Mouse (Mus musculus) heart, embryonic 13.5 days (tissue): ENCODE measurements at regions not wholly inside any gene's neighbourhood (a gene's known extent, or its start where the extent isn't known, plus 50 kb on each side); places are given as distances from the start of the nearest gene placed in this dataset.
A peak's percentile ranks its signal among the peaks of the same experiment; 100 is the strongest.
"Not testable (repeated sequence)": the region's sequence is repeated elsewhere in the genome, so short reads cannot be mapped to it uniquely, and the experiment has no call there.

ENCODE experiments used
- ATAC-seq: fragments of 200-750 bp; cut with Nextera tagmentation; 2 replicates; pipeline ENCODE4 v1.8.0; 2017; ENCODE audit warnings: moderate TSS enrichment; ENCODE audit not compliant: insufficient number of reproducible peaks, low FRiP score, low TSS enrichment; ENCODE audit errors: extremely low read depth
- H3K27ac ChIP-seq: fragments of 300-500 bp; sonication (generic); replicated peaks from 2 replicates; pipeline ENCODE4 v1.5.1; 2015; ENCODE audit warnings: moderate library complexity, mild to moderate bottlenecking, inconsistent platforms
- H3K27me3 ChIP-seq: fragments of 300-500 bp; sonication (generic); replicated peaks from 2 replicates; pipeline ENCODE4 v1.6.1; 2015; ENCODE audit warnings: mild to moderate bottlenecking, inconsistent platforms
- H3K36me3 ChIP-seq: fragments of 300-500 bp; sonication (generic); 2 replicates; pipeline ENCODE4 v1.6.1; 2015; ENCODE audit warnings: mild to moderate bottlenecking, inconsistent platforms
- H3K4me1 ChIP-seq: fragments of 300-500 bp; sonication (generic); 2 replicates; pipeline ENCODE4 v1.6.1; 2015; ENCODE audit warnings: inconsistent platforms
- H3K4me2 ChIP-seq: fragments of 300-500 bp; sonication (generic); 2 replicates; pipeline ENCODE4 v1.6.1; 2015; ENCODE audit warnings: inconsistent platforms, mild to moderate bottlenecking, moderate library complexity
- H3K4me3 ChIP-seq: fragments of 300-500 bp; sonication (generic); 2 replicates; pipeline ENCODE4 v1.5.1; 2015; ENCODE audit warnings: moderate library complexity, mild to moderate bottlenecking, inconsistent platforms
- H3K9ac ChIP-seq: fragments of 300-500 bp; sonication (generic); 2 replicates; pipeline ENCODE4 v1.6.1; 2015; ENCODE audit warnings: inconsistent platforms, mild to moderate bottlenecking, moderate library complexity
- H3K9me3 ChIP-seq: fragments of 300-500 bp; sonication (generic); 2 replicates; pipeline ENCODE4 v1.6.1; 2016; ENCODE audit warnings: inconsistent platforms
- WGBS: fragments of 180-500 bp; shearing (Covaris S2); methylation state at CpG from one replicate; pipeline ENCODE4 v1.1.7; 2015; ENCODE audit warnings: mixed read lengths; 5-methylcytosine and 5-hydroxymethylcytosine counted together

DNA sequence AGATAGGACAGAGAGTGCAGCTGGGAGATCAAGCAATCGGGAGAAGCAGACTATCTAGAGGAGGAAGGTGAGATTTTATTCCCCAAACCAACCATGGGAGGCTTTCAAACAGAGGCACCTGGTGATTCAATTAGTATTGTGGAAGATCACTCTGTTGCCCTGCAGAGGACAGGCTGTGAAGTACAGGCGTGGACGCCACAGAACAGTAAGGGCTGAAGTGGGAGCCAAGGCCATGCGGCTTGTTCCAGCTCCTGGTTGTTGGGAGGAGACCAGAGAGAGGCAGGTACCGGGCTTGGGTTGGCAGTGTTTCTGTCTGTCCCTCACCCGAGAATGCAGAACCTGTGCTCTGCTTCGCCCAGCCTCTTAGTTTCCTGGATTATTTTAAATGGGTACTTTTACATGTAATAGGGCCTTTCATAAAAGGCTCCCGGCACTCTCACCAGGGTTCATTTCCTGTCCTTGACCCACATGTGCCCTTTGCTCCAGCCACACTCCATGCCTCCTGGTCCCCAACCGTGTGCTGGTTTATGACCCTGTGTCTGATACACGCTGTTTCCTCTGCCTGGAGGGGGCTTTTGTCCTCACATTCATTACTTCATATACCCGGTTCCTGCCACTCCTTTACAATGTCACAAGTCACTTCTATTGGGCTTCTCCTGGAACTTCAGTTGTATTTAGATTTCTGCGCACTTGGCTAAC, 58.3 kb downstream of the Vcpkmt start:
- Histone ChIP-seq H3K4me1 (peaks cover 6% of the 10 kb centered on the region; the same call in 1 of the 2 replicates), H3K4me2 (no peak overlapping the region), H3K9me3 (no peaks in the 10 kb centered on the region), H3K27me3 (no peaks in the 10 kb centered on the region), H3K4me3 (no peak overlapping the region), H3K27ac (peak overlapping the region; percentile 2; the same call in 1 of the 2 replicates), H3K36me3 (no peaks in the 10 kb centered on the region), H3K9ac (no peak overlapping the region)
- ATAC-seq, result no peak
- 67% methylated on average over 12 of the region's 12 CpGs for WGBS

- H3K9me3 ChIP-seq, result no peaks in the 10 kb centered on the region
- H3K4me2 ChIP-seq, result no peak overlapping the region
- H3K4me1 ChIP-seq, result peaks cover 22% of the 10 kb centered on the region
- ATAC-seq, result no peak
- no peaks in the 10 kb centered on the region for H3K27me3 ChIP-seq
- H3K9ac ChIP-seq, result no peak overlapping the region
- no peak overlapping the region for H3K27ac ChIP-seq
- no peak overlapping the region for H3K4me3 ChIP-seq
- 90% methylated on average over 2 of the region's 2 CpGs for WGBS
- no peaks in the 10 kb centered on the region for H3K36me3 ChIP-seq
Observed at GRCm38 (mm10) chr12:69519869-69520268, 63.0 kb downstream of the Vcpkmt start.

DNA sequence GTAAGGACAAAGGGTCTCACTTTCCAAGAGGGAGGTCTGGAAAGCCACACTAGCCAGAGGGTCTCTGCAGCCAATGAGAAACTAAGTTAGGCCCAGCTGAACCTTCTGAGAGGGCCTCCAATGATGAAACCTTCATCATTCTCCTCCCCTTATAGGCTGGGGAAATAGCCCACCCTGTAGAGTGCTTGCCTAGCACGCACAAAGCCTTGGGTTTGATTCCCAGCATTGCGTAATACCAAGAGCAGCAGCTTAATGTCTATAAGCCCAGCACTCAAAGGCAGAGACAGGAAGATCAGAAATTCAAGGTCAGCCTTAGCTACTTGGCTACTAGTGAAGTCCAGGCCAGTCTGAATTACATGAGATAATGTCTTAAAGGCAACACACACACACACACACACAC, 63.8 kb downstream of the Vcpkmt start:
- no peaks in the 10 kb centered on the region for H3K36me3 ChIP-seq
- no peak overlapping the region for H3K9ac ChIP-seq
- H3K4me2 ChIP-seq, result no peak overlapping the region
- WGBS, result 70% methylated on average over 2 of the region's 2 CpGs
- H3K4me3 ChIP-seq, result no peak overlapping the region
- H3K27ac ChIP-seq, result no peak overlapping the region
- peaks cover 23% of the 10 kb centered on the region for H3K4me1 ChIP-seq
- H3K9me3 ChIP-seq, result no peaks in the 10 kb centered on the region
- ATAC-seq, result no peak
- H3K27me3 ChIP-seq, result no peaks in the 10 kb centered on the region

DNA sequence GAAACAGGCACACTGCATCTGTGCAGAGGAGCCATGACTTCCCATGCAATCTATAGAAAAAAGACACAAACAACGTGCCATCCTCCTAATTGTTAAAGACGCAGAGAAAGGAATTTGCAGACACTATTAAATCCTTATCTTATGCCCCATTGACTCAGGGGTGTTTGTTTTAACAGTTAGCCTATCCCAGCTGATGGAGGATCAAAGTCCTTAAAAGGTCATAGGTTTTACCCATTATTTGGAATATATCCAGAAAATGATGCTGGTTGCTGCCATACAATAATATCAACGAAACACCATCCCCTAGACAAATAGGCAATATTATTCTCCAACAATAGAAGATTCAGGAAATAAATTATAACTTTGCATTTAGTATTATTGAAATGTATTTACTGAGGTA, 65.2 kb downstream of the Vcpkmt start:
- no peak overlapping the region for H3K27ac ChIP-seq
- no peaks in the 10 kb centered on the region for H3K36me3 ChIP-seq
- H3K4me3 ChIP-seq, result no peak overlapping the region
- no peak for ATAC-seq
- H3K9me3 ChIP-seq, result no peaks in the 10 kb centered on the region
- H3K4me2 ChIP-seq, result no peak overlapping the region
- no peak overlapping the region for H3K9ac ChIP-seq
- no peaks in the 10 kb centered on the region for H3K27me3 ChIP-seq
- 58% methylated on average over 3 of the region's 3 CpGs for WGBS
- H3K4me1 ChIP-seq, result peaks cover 29% of the 10 kb centered on the region

DNA sequence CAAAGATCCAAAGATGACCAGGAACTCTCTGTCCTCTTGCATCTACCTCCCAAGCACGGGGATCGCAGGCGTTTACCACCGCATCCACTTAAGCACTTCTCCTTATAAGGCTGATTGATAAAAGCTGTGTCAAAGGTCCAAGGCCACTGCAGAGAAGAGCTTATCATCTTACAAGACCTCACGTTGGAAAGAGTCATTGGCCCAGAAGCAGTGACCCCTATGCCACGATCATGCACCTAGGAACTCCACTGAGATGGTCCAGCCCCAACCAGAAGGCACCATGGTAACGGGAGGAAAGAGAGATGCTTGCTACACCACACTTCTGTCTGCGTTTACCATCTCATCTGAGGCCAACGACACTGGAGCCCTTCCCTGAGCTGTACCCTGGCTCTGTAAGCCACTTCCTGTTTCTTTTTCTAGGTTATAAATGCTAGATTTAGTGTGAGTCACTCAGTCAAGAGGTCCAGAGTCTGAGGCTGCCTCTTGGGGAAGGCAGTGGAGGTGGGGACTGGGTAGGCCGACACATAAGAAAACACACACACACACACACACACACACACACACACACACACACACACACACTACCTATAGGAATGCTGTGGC, 66.4 kb downstream of the Vcpkmt start:
- Histone ChIP-seq H3K4me1 (peaks cover 29% of the 10 kb centered on the region), H3K27me3 (no peaks in the 10 kb centered on the region), H3K36me3 (no peaks in the 10 kb centered on the region), H3K4me2 (no peak overlapping the region), H3K27ac (no peak overlapping the region), H3K9ac (no peak overlapping the region), H3K9me3 (no peaks in the 10 kb centered on the region), H3K4me3 (no peak overlapping the region)
- no peak for ATAC-seq
- 65% methylated on average over 10 of the region's 10 CpGs for WGBS

DNA sequence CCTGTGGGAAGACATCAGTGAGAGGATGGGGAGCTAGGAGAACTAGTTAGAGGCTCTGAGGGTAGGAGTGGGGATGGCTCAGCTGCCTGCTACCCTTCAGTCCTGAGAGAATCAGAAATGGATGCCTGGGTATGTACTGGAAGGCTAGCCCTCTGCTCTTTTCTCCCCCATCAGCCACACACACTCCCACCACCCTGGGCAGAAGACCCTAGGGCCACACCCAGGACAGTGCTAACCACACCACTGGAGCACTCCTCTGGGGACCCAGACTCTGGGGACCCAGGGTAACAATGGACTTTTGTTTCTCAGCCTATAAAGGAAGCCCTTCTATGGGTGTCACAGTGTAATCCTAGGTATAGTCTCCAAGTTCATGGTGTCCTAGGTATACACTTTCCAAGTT, 67.0 kb downstream of the Vcpkmt start:
- H3K36me3 ChIP-seq, result no peaks in the 10 kb centered on the region
- no peak overlapping the region for H3K4me3 ChIP-seq
- H3K9ac ChIP-seq, result no peak overlapping the region
- ATAC-seq, result no peak
- H3K27ac ChIP-seq, result peak overlapping the region; percentile 73
- no peaks in the 10 kb centered on the region for H3K27me3 ChIP-seq
- H3K9me3 ChIP-seq, result no peaks in the 10 kb centered on the region
- H3K4me2 ChIP-seq, result no peak overlapping the region
- peaks cover 29% of the 10 kb centered on the region for H3K4me1 ChIP-seq

DNA sequence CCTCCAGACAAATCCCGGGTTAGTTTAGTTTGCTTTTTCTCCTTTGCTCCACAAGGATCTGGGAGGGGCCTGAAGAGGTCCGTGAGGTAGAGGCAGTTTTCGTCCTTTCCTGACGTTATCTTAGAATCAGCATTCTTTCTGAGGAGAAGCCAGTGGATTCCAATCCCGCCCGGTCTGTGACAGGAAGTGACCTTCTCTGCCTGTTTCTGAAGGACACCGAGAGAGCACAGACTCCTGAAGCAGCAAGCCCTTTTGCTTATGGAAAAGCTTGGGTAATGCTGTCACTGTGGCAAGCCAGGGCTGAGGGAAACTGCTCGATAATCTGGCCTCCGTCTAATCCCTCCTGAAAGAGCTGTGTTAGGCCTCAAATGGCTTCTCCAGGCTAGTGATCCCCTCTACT, 67.7 kb downstream of the Vcpkmt start:
- H3K9ac ChIP-seq, result 0 out of 2 replicates have a peak overlapping the region, but pooled peaks have one; percentile 15
- 17% methylated on average over 9 of the region's 9 CpGs for WGBS
- no peaks in the 10 kb centered on the region for H3K9me3 ChIP-seq
- H3K27ac ChIP-seq, result peak overlapping the region; percentile 73
- no peak overlapping the region for H3K4me3 ChIP-seq
- H3K4me1 ChIP-seq, result peaks cover 29% of the 10 kb centered on the region
- no peaks in the 10 kb centered on the region for H3K27me3 ChIP-seq
- no peaks in the 10 kb centered on the region for H3K36me3 ChIP-seq
- ATAC-seq, result no peak
- H3K4me2 ChIP-seq, result no peak overlapping the region

- no peaks in the 10 kb centered on the region for H3K36me3 ChIP-seq
- no peak for ATAC-seq
- H3K4me3 ChIP-seq, result no peak overlapping the region
- H3K9me3 ChIP-seq, result no peaks in the 10 kb centered on the region
- H3K4me1 ChIP-seq, result peaks cover 29% of the 10 kb centered on the region
- H3K9ac ChIP-seq, result no peak overlapping the region
- WGBS, result 41% methylated on average over 4 of the region's 4 CpGs
- no peak overlapping the region for H3K27ac ChIP-seq
- no peaks in the 10 kb centered on the region for H3K27me3 ChIP-seq
- H3K4me2 ChIP-seq, result no peak overlapping the region
Observed at GRCm38 (mm10) chr12:69513166-69513565, 69.7 kb downstream of the Vcpkmt start.

GRCm38 (mm10) chr12:69510736-69511135, 72.1 kb downstream of the Vcpkmt start:
- Histone ChIP-seq H3K4me1 (peaks cover 19% of the 10 kb centered on the region), H3K4me2 (no peak overlapping the region), H3K4me3 (no peak overlapping the region), H3K9ac (no peak overlapping the region), H3K36me3 (no peaks in the 10 kb centered on the region), H3K27me3 (no peaks in the 10 kb centered on the region), H3K9me3 (no peaks in the 10 kb centered on the region), H3K27ac (no peak overlapping the region)
- ATAC-seq, result no peak
- WGBS, result 64% methylated on average over 4 of the region's 4 CpGs

DNA sequence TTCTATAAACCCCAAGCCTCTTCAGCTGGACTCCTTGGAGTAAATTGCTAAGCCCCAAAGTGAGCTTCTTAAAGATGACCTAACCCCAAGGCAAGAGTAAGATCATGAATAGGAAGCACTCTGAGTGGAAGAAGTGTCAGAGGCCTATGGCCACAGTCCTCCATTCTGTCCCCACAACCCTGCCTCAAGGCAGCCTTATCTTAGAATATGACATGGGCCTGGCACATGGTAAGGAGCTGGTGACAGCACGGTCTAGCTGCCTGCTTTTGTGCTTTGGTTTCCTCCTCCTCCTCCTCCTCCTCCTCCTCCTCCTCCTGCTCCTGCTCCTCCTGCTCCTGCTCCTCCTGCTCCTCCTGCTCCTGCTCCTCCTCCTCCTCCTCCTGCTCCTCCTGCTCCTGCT, 73.6 kb downstream of the Vcpkmt start:
- H3K9ac ChIP-seq, H3K4me1 ChIP-seq, H3K4me3 ChIP-seq, H3K27ac ChIP-seq, ATAC-seq, H3K9me3 ChIP-seq, H3K36me3 ChIP-seq, H3K27me3 ChIP-seq, H3K4me2 ChIP-seq: not testable (repeated sequence)
- WGBS, result 38% methylated on average over 1 of the region's 1 CpGs

- no peak overlapping the region for H3K9ac ChIP-seq
- no peaks in the 10 kb centered on the region for H3K9me3 ChIP-seq
- H3K27me3 ChIP-seq, result no peaks in the 10 kb centered on the region
- no peak overlapping the region for H3K27ac ChIP-seq
- 87% methylated on average over 6 of the region's 6 CpGs for WGBS
- ATAC-seq, result no peak
- no peaks in the 10 kb centered on the region for H3K36me3 ChIP-seq
- no peak overlapping the region for H3K4me2 ChIP-seq
- peaks cover 3% of the 10 kb centered on the region; the same call in 1 of the 2 replicates for H3K4me1 ChIP-seq
- no peak overlapping the region for H3K4me3 ChIP-seq
Observed at GRCm38 (mm10) chr12:69507906-69508305, 74.9 kb downstream of the Vcpkmt start.

GRCm38 (mm10) chr12:69507333-69507732, 75.5 kb downstream of the Vcpkmt start:
- H3K4me3 ChIP-seq, result no peak overlapping the region
- no peak overlapping the region for H3K27ac ChIP-seq
- H3K4me2 ChIP-seq, result no peak overlapping the region
- 62% methylated on average over 3 of the region's 3 CpGs for WGBS
- H3K36me3 ChIP-seq, result no peaks in the 10 kb centered on the region
- no peak for ATAC-seq
- H3K9me3 ChIP-seq, result no peaks in the 10 kb centered on the region
- peaks cover 8% of the 10 kb centered on the region for H3K4me1 ChIP-seq
- H3K27me3 ChIP-seq, result no peaks in the 10 kb centered on the region
- H3K9ac ChIP-seq, result no peak overlapping the region
